In genomic region chr12:84147954-84148621, GRCm38 (mm10) we compare ENCODE assay signal across 8 mouse cellular contexts. TPM values are rescaled to one million over a fixed set of nuclear protein-coding genes. Genes with fewer than 3 reads are reported as not detected.
A peak's percentile ranks its signal among the peaks of the same experiment; 100 is the strongest.
DNase-seq lines count a peak whose midpoint lies in the region; ATAC-seq and TF ChIP-seq lines count a peak whose summit lies in the region.

Gene Pnma1 (minus strand): TSS chr12:84148489.

- peaks cover 21% of the 10 kb centered on the region for H3K36me3 ChIP-seq in heart, embryonic 10.5 days
- peaks cover 20% of the 10 kb centered on the region; the same call in 1 of the 2 replicates for H3K36me3 ChIP-seq in kidney, embryonic 14.5 days (ENCODE audit: control insufficient read depth, insufficient read depth, low read length)
- peaks cover 21% of the 10 kb centered on the region for H3K36me3 ChIP-seq in limb, embryonic 15.5 days
- H3K36me3 ChIP-seq in midbrain, embryonic 16.5 days (ENCODE audit: control insufficient read depth, insufficient read depth, low read length), result no peaks in the 10 kb centered on the region; the same call in 1 of the 2 replicates
- peaks cover 23% of the 10 kb centered on the region for H3K36me3 ChIP-seq in spleen, adult 2 months (ENCODE audit: control insufficient read depth, insufficient read depth, low read length)

- TF ChIP-seq CTCF in spleen, adult 2 months (IDR thresholded peaks at IDR 0.05; ENCODE audit: extremely low read depth, insufficient read depth, insufficient read length, insufficient replicate concordance), result peak; percentile 21; the same call in 1 of the 2 replicates

- no peaks in the 10 kb centered on the region for H3K9me3 ChIP-seq in heart, embryonic 10.5 days
- H3K9me3 ChIP-seq in kidney, embryonic 14.5 days (ENCODE audit: control insufficient read depth, low read length), result no peaks in the 10 kb centered on the region
- H3K9me3 ChIP-seq in limb, embryonic 15.5 days, result no peaks in the 10 kb centered on the region
- no peaks in the 10 kb centered on the region for H3K9me3 ChIP-seq in midbrain, embryonic 16.5 days (replicated peaks; ENCODE audit: control insufficient read depth, low read length, poor library complexity, severe bottlenecking)

- peak; percentile 52 to 53 for DNase-seq in urinary bladder, adult 18-20 months (ENCODE audit: low spot score in 2 of 2)
- no peak for DNase-seq in urinary bladder, adult 2 months (ENCODE audit: low spot score)
- peak; percentile 94 for DNase-seq in heart, embryonic 10.5 days (ENCODE audit: low spot score)
- peak; percentile 33 to 48 for DNase-seq in spleen, adult 2 months (ENCODE audit: low read depth in 1 of 2, low spot score in 2 of 2)

- TF ChIP-seq POLR2A in spleen, adult 2 months (IDR thresholded peaks at IDR 0.05; ENCODE audit: low read depth, low read length), result no peak

- peak within 1 kb of the TSS; percentile 81 for H3K27ac ChIP-seq in heart, embryonic 10.5 days
- H3K27ac ChIP-seq in kidney, embryonic 14.5 days (ENCODE audit: low read depth, low read length), result no peak within 1 kb of the TSS
- no peak within 1 kb of the TSS; the same call in 1 of the 2 replicates for H3K27ac ChIP-seq in limb, embryonic 15.5 days
- peak within 1 kb of the TSS; percentile 87 for H3K27ac ChIP-seq in midbrain, embryonic 16.5 days (ENCODE audit: low read length)
- no peak within 1 kb of the TSS for H3K27ac ChIP-seq in spleen, adult 2 months (ENCODE audit: insufficient read depth, low read length)

- H3K9ac ChIP-seq in kidney, embryonic 14.5 days (ENCODE audit: low read depth, low read length), result peak within 1 kb of the TSS; percentile 63
- peak within 1 kb of the TSS; percentile 37 for H3K9ac ChIP-seq in limb, embryonic 15.5 days
- peak within 1 kb of the TSS; percentile 79 for H3K9ac ChIP-seq in midbrain, embryonic 16.5 days (ENCODE audit: low read depth, low read length)

- WGBS in heart, embryonic 10.5 days, result 1% methylated on average over 50 of the region's 50 CpGs
- under 1% methylated on average over 50 of the region's 50 CpGs for WGBS in kidney, embryonic 14.5 days
- 1% methylated on average over 50 of the region's 50 CpGs for WGBS in limb, embryonic 15.5 days
- 0% methylated on average over 44 of the region's 50 CpGs for WGBS in midbrain, embryonic 16.5 days
- WGBS in spleen, adult 2 months, result 8% methylated on average over 50 of the region's 50 CpGs

- H3K4me3 ChIP-seq in heart, embryonic 10.5 days, result peak within 1 kb of the TSS; percentile 71
- H3K4me3 ChIP-seq in kidney, embryonic 14.5 days (ENCODE audit: low read length), result peak within 1 kb of the TSS; percentile 52
- peak within 1 kb of the TSS; percentile 52 for H3K4me3 ChIP-seq in limb, embryonic 15.5 days
- H3K4me3 ChIP-seq in midbrain, embryonic 16.5 days (ENCODE audit: low read depth, low read length), result peak within 1 kb of the TSS; percentile 65
- peak within 1 kb of the TSS; percentile 56 for H3K4me3 ChIP-seq in spleen, adult 2 months (ENCODE audit: extremely low read depth, insufficient read depth, insufficient read length)

- no peaks in the 10 kb centered on the region for H3K27me3 ChIP-seq in heart, embryonic 10.5 days (ENCODE audit: insufficient read depth, poor library complexity, severe bottlenecking)
- H3K27me3 ChIP-seq in kidney, embryonic 14.5 days (ENCODE audit: control insufficient read depth, insufficient read depth, low read length), result no peaks in the 10 kb centered on the region
- H3K27me3 ChIP-seq in limb, embryonic 15.5 days, result no peaks in the 10 kb centered on the region
- no peaks in the 10 kb centered on the region for H3K27me3 ChIP-seq in midbrain, embryonic 16.5 days (ENCODE audit: control insufficient read depth, insufficient read depth, low read depth, low read length)
- no peaks in the 10 kb centered on the region for H3K27me3 ChIP-seq in spleen, adult 2 months (ENCODE audit: control insufficient read depth, insufficient read depth, low read length)

- peak; percentile 65 for ATAC-seq in erythroblast, adult 5-6 weeks (replicated peaks; ENCODE audit: low FRiP score, poor library complexity, severe bottlenecking)
- peak; percentile 84 for ATAC-seq in kidney, embryonic 14.5 days (ENCODE audit: low FRiP score, low TSS enrichment)
- ATAC-seq in limb, embryonic 15.5 days (ENCODE audit: insufficient number of reproducible peaks, low FRiP score, low TSS enrichment, low read depth), result 0 out of 2 replicates have a peak, but pooled peaks have one; percentile 32
- peak; percentile 96 for ATAC-seq in midbrain, embryonic 16.5 days

- H3K4me2 ChIP-seq in kidney, embryonic 14.5 days (replicated peaks; ENCODE audit: low read depth, low read length), result peak within 1 kb of the TSS; percentile 92
- peak within 1 kb of the TSS; percentile 83 for H3K4me2 ChIP-seq in limb, embryonic 15.5 days
- H3K4me2 ChIP-seq in midbrain, embryonic 16.5 days (ENCODE audit: low read length), result peak within 1 kb of the TSS; percentile 74

- peaks cover 55% of the 10 kb centered on the region for H3K4me1 ChIP-seq in heart, embryonic 10.5 days
- 0 out of 2 replicates have a peak, but pooled peaks cover 8% of the 10 kb centered on the region for H3K4me1 ChIP-seq in kidney, embryonic 14.5 days (ENCODE audit: control insufficient read depth, insufficient read depth, low read length)
- H3K4me1 ChIP-seq in limb, embryonic 15.5 days, result peaks cover 21% of the 10 kb centered on the region
- H3K4me1 ChIP-seq in midbrain, embryonic 16.5 days (ENCODE audit: control insufficient read depth, insufficient read depth, low read length), result peaks cover 14% of the 10 kb centered on the region
- H3K4me1 ChIP-seq in spleen, adult 2 months (ENCODE audit: control insufficient read depth, insufficient read depth, insufficient read length), result 0 out of 2 replicates have a peak, but pooled peaks cover 4% of the 10 kb centered on the region

RNA-seq across cellular contexts. Expression of gene Pnma1, which starts in this region (rescaled TPM):
- polyA plus RNA-seq in urinary bladder, adult 2 months (2012; rRNA removed), result 0.19 and 0.34 TPM in 2 replicates
- 1.5 and 4.4 TPM in 2 replicates for total RNA-seq in erythroblast, adult 5-6 weeks (2015; ENCODE audit: low replicate concordance)
- total RNA-seq in erythroblast, adult 5-6 weeks (2017; ENCODE audit: low replicate concordance), result 1.0 and 4.5 TPM in 2 replicates
- 0.71 and 1.1 TPM in 2 replicates for polyA plus RNA-seq in heart, embryonic 10.5 days (2016; fragmentation: Nextera tagmentation; extraction: Ambion mirVana)
- polyA plus RNA-seq in kidney, embryonic 14.5 days (2014; fragmentation: Nextera tagmentation; extraction: Ambion mirVana), result 0.24 and 0.51 TPM in 2 replicates
- 0.78 and 0.93 TPM in 2 replicates for polyA plus RNA-seq in limb, embryonic 15.5 days (2015; fragmentation: Nextera tagmentation; extraction: Ambion mirVana)
- 8.2 and 9.3 TPM in 2 replicates for polyA plus RNA-seq in midbrain, embryonic 16.5 days (2015; fragmentation: Nextera tagmentation; extraction: Ambion mirVana)
- polyA plus RNA-seq in spleen, adult 2 months (2012; rRNA removed), result 0.21 and 0.40 TPM in 2 replicates

Comparison
In these comparisons a context has a peak if more than half of its experiments do, and no peak if none do; other contexts are left out.
1. Peak in ATAC-seq, H3K4me3 ChIP-seq, H3K9ac ChIP-seq and H3K4me2 ChIP-seq in kidney, embryonic 14.5 days; RNA of the gene not detected or under 1 TPM.
2. Peak in ATAC-seq, H3K4me3 ChIP-seq, H3K9ac ChIP-seq and H3K4me2 ChIP-seq in limb, embryonic 15.5 days; RNA of the gene not detected or under 1 TPM.
3. Peak in DNase-seq and H3K4me3 ChIP-seq in spleen, adult 2 months; RNA of the gene not detected or under 1 TPM.
4. ATAC-seq: peak in every context shown above with its lines; median percentile 96 in midbrain, embryonic 16.5 days; 84 in kidney, embryonic 14.5 days; 65 in erythroblast, adult 5-6 weeks; 32 in limb, embryonic 15.5 days.
5. H3K27ac ChIP-seq: peak in heart, embryonic 10.5 days (single experiment) and midbrain, embryonic 16.5 days (single experiment); none in kidney, embryonic 14.5 days (single experiment), limb, embryonic 15.5 days (single experiment) and spleen, adult 2 months (single experiment).
6. Peak in every context shown above with its lines, with median percentiles within 50 percentile points of each other: H3K4me3 ChIP-seq, H3K4me2 ChIP-seq and H3K9ac ChIP-seq.